Mouse (Mus musculus) kidney, adult 9 months (tissue): Measurements from ENCODE around the gene Xrcc1.
"Not testable (repeated sequence)": the region's sequence is repeated elsewhere in the genome, so short reads cannot be mapped to it uniquely, and the experiment has no call there.

Experiments
- DNase-seq: peaks from one replicate; pipeline ENCODE4 v3.0.0; 2022

The Xrcc1 gene

DNA sequence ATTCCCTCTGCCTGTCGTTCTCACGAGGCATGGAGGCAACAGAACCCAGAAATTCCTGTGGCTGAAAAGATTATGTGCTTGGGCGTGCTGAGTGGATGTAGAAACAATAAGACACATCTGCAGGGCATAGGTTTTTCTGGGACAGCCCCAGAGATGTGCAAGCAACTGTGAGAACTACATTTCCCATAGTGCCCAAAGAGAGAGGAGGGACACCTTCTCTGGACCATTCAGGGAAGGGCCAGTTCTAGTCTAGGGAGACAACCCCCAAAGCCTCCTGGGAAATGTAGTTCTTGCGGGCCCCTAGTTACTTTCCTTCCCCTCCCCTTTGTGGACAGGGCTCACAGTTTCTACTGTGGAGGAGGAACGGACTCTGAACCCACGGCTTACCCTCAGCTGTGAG lies 61.9 kb downstream of the Xrcc1 start:
- peak; percentile 92 for DNase-seq

DNA sequence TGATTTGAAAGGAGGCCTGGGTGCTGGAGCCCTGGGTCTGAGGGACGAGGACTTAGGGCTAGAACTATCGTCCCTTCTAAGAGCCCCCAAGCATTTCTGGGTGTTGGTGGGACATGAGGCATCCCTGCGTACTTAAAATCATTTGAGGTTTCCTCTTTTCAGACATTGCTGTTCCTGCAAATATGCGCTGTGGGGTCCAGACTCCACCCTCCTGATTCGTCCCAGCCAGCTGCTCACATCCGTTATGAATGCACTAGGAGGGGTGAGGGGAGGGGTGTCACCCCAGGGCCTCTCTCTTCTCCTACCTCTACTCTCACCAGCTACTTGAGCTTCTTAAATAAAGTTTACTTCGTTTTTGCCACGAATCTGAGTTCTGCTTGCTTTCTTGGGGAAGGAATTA lies 62.5 kb downstream of the Xrcc1 start:
- no peak for DNase-seq

DNA sequence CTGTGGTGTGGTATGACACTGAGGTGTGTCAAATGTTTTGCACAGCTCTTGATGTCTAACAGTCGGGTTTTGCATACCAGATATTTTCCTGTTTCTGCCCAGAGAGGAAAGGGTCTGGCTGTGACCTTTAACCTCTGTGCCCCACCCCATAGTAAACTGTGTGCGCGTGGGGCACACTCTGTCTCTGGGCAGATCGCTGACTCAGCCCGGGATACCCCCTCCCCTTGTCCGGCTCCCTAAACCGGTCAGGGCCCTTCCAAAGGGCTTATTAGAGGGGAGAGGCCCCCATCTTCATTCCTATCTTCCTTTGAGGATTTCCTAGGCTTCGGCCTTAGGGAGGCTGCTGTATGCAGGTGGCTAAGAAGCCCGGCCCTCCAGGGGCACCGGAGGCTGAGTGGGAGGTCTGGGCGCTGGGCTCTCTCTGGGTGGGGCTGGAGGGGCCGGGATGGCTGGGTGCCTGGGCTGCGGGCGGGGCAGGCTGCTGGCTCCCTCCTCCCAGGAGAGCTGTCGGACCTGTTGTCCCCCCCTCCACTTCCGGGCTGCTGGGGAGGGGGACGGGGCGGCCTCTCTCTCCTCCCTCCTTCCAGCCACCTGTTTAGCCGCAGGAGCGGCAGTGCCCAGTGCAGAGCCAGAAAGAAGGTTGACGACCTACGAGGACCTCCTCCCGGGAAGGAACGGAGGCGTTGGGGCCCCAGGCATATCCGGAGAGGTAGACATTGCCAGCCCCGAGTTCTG lies 64.2 kb downstream of the Xrcc1 start, which contains the start of gene Phldb3:
Phldb3 (plus strand) TSS at position 620 of the 735 bp plus-strand sequence.
- peak; percentile 72 for DNase-seq

DNA sequence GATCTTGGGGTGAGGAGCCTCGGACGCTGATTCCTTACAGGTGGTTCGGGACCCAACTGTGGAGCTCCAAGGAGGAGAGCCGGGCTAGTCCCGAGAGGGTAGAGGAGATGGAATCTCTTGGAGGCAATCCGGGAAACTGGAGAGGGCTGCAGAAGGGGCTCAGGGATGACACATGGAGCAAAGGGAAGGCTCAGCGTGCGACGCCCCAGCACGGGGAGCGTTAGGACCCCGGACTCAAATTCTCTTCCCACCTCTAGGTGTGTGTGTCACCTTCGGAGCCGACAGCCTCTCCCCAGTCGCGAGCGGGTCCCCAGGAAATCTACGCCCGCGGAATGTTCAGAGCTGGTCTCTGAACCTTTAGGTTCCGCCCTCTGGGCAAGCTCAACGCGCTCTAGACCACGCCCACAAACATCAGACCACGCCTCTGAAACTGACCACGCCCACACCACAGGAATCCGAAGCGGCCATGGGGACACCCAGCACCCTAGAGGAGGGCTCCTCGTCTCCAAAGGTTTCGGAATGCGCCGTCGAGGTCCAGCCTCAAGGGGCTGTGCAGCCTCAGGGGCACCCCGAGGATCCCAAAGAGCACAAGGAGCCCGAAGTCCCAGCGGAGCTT lies 64.9 kb downstream of the Xrcc1 start:
- DNase-seq: peak; percentile 98

DNA sequence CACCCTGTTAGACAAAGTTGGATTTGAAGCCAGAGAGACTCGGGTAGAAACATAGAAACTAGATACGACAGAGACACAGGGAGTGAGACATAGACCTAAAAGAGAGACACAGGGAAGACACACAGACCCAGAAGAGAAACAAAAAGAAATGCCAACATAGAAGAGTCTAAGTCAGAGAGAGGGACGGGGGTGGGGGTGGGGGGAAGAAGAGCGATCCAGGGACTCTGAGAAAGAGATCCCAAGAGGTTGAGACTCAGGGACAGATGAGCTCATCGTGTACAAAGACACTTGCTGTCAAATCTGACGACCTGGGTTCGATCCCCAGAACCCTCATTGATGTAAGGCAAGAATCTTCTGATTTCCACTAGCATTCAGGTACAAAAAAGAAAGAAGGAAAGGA lies 65.6 kb downstream of the Xrcc1 start:
- no peak for DNase-seq

DNA sequence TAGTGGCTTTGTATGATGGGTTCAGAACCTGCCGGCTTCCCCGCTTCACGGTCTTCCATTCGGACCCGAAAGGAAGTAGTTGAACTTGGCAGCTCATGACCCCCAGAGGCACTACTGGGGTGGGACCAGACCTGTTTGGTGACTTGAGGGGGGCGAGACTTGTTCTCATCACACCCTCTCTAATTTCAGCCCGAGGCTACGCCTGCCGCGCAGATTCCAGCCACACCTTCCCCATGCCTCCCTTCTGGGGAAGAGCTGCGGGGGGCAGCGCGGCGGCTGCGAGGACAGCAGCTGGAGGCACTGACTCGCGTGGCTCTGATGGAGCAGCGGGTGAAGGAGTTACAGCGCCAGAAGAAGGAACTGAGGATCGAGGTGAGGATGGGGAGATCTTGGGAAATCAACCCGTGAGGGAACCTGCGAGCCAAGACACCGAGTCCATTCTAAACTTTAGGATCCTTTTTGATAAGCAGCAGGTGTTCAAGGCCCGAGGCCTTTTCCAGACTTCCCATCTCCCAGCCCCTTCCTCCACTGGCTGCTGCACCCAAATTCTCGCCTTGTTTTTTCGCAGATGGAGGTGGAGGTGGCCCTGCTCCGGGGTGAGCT lies 66.3 kb downstream of the Xrcc1 start:
- no peak for DNase-seq

DNA sequence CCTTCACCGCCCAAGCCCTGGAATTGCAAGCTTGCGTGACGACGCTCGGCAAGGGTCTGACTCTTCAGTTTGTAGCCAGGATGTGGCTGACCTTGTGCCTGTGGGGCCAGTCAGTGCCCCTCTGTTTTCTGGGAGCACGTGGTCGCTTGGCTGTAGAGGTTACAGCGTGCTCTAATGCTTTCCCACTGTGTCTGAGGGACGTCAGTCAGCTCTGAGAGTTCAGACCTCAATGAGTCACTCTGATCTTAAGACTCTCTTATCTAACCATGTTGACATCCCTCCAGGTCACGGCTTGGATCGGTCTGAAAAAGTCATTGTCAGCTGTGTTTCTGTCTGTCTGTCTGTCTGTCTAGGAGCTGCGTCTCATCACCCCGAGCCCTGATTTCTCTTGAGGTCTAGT lies 68.7 kb downstream of the Xrcc1 start:
- no peak for DNase-seq

DNA sequence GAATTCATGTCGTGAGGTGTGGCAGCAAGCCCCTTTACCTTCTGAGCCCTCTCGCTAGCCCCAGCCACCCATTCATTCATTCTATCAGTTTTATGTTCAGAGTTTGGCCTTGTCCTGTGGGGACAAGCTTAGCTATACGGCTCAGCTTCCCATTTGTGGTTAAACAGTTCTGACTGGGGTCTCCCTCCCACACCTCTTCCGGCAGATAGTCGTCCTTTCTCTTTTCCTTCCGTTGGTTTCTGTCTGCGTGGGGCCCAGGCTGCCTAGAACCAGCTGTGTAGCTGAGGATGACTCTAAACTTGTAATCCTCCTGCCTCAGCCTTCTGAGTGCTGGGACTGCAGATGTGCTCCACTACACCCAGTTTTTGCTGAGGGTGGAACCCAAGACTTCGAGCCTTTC lies 71.7 kb downstream of the Xrcc1 start:
- DNase-seq: no peak

DNA sequence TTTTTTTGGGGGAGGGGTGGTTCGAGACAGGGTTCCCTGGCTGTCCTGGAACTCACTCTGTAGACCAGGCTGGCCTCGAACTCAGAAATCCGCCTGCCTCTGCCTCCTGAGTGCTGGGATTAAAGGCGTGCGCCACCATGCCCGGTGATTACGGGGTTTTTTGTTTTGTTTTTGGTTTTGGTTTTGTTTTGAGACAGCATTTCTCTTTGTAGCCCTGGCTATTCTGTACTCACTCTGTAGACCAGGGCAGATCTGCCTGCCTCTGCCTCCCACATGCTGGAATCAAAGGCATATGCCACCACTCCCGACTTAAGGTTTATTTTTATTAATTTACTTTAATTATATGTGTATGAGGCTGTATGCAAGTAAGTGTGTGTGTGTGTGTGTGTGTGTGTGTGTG lies 72.3 kb downstream of the Xrcc1 start:
- not testable (repeated sequence) for DNase-seq

DNA sequence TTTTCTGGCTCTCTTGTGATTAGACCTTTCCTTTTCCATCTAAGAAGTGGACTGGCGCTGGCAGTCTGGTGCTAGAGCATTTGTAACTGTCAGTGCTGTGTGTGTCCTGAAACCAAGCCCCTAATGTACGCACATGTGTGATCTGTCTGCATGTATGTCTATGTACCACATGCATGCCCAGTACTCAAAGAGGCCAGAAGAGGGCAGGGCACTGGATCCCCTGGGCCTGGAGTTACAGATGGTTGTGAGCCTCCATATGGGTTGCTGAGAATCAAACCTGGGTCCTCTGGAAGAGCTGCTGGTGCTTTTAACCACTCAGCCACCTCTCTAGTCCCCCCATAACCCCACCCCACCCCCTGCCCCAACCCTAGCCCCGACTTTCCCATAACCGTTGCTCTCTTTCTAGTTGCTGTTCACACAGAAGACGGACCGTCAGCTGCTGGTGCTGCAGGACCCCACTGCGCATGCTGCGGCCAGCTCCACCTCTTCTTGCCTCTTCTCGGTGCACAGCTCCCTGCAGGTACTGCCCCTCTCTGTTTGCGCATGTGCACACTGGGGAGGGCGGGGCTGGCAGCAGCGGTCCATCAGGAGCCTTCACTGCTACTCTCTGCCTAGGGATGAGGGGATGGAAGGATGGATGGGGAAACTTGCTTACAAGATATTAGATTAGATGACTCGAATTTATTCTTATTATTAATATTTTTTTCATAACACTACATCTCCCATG lies 73.7 kb downstream of the Xrcc1 start:
- DNase-seq: no peak

DNA sequence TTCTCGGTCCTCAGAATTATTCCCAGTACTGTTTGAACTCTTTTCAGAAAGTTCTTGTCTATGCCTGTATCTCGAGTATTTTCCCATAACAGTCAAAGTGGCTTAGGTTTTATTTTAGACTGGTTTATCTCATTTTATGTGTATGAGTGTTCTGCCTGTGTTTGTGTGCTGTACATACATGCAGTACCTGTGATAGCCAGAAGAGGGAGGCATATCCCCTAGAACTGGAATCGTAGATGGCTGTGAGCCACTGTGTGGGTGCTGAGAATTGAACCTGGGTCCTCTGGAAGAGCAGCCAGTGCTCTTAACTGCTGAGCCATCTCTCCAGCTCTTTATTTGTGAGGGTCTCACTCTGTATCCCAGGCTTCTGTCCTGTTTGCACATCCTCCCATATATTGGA lies 75.1 kb downstream of the Xrcc1 start:
- no peak for DNase-seq

DNA sequence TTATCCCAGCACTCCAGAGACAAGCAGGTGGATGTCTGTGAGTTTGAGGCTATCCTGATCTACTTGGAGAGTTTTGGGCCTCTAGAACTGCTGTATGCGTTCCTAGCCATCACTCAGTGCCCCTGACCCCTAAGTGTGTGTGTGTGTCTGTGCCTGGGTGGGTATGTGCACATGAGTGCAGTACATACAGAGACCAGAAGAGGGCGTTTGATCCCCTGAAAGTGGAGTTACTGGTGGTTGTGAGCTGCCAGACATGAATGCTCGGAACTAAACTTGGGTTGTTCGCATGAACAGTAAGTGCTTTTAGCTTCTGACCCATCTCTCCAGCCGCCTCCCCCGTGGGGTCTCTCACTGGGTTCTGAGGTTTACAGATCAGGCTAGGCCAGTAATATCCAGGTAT lies 76.9 kb downstream of the Xrcc1 start:
- no peak for DNase-seq
